Mouse (Mus musculus): ENCODE results near the gene Galnt6.

Galnt6 gene

DNA sequence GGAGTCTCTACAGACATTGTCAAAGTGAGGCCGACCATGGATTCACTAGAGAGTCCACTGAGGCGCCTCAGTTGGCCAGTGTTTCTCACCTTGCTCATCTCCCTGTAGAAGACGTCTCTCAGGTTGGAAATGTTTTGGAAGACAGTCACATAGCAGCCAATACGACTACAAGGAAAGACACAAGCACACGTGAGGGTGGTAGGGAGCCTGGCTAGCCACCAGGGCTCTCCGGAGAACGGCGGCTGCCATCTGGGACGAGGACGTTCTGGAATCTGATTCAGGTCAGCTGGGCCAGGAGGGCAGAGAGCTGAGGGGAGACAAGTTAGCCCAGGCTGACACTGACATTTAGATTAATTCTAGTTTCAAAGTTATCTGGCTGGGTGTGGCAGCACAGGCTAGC is 79.1 kb downstream of the Galnt6 start:
- no peak for DNase-seq

- DNase-seq = no peak
Measured at GRCm38 (mm10) chr15:100646161-100646560, 83.0 kb downstream of the Galnt6 start.

DNA sequence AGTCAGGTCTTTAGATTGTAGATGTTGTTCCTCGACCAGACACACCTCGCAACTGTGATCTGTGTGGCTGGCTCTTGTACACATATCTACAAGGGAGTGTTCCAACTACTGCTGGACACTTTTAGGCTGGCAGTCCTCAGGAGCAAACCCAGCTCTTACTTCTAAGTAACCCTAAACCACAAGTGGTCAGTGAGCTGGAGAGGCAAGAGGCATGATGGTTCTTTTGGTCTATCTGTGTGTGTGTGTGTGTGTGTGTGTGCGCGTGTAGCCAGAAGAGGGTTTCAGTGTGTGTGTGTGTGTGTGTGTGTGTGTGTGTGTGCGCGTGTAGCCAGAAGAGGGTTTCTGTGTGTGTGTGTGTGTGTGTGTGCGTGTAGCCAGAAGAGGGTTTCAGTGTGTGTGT is 86.7 kb downstream of the Galnt6 start:
- no peak for DNase-seq
